Mouse (Mus musculus): ENCODE measurements around the gene Cd300lg. TPM values are rescaled to one million over a fixed set of nuclear protein-coding genes. Genes with fewer than 3 reads are reported as not detected.
A peak's percentile ranks its signal among the peaks of the same experiment; 100 is the strongest.

The Cd300lg gene
- total and polyA plus RNA-seq, 3 experiments, result not detected

- no peak overlapping the region for H3K4me3 ChIP-seq (ENCODE audit: low read depth, low read length)
- DNase-seq (ENCODE audit: low spot score), result no peak
- ATAC-seq (ENCODE audit: extremely low read depth, insufficient number of reproducible peaks, low FRiP score, poor library complexity, severe bottlenecking), result no peak
- no peak for TF ChIP-seq TAL1 (conservative IDR thresholded peaks at IDR 0.05; ENCODE audit: low read depth, low read length)
- no peak for TF ChIP-seq GATA2 (IDR thresholded peaks at IDR 0.05; ENCODE audit: borderline replicate concordance, low read depth, low read length)
- no peak for TF ChIP-seq POLR2AphosphoS5 (IDR thresholded peaks at IDR 0.05; ENCODE audit: insufficient replicate concordance, low read depth, low read length)
- no peak for TF ChIP-seq CTCF (IDR thresholded peaks at IDR 0.05; ENCODE audit: low read depth, low read length)
- TF ChIP-seq GATA1 (IDR thresholded peaks at IDR 0.05; ENCODE audit: borderline replicate concordance, low read length), result no peak
- no peaks in the 10 kb centered on the region for H3K36me3 ChIP-seq (replicated peaks)
- H3K9me3 ChIP-seq (replicated peaks), result no peaks in the 10 kb centered on the region
- peaks cover 6% of the 10 kb centered on the region for H3K4me1 ChIP-seq (ENCODE audit: insufficient read depth, low read depth, low read length)
- H3K27me3 ChIP-seq (ENCODE audit: insufficient read depth, low read length), result peaks cover 52% of the 10 kb centered on the region
Measured at GRCm38 (mm10) chr11:102039487-102040137, 1.7 kb upstream of the Cd300lg start.

- H3K9me3 ChIP-seq (replicated peaks), result no peaks in the 10 kb centered on the region
- DNase-seq (ENCODE audit: low spot score) (peak; percentile 60), ATAC-seq (ENCODE audit: extremely low read depth, insufficient number of reproducible peaks, low FRiP score, poor library complexity, severe bottlenecking) (no peak; the same call in 1 of the 2 replicates)
- peaks cover 6% of the 10 kb centered on the region for H3K4me1 ChIP-seq (ENCODE audit: insufficient read depth, low read depth, low read length)
- H3K4me3 ChIP-seq (ENCODE audit: low read depth, low read length), result no peak overlapping the region
- TF ChIP-seq GATA2 (IDR thresholded peaks at IDR 0.05; ENCODE audit: borderline replicate concordance, low read depth, low read length) (no peak), TAL1 (conservative IDR thresholded peaks at IDR 0.05; ENCODE audit: low read depth, low read length) (no peak), CTCF (IDR thresholded peaks at IDR 0.05; ENCODE audit: low read depth, low read length) (peak; percentile 85), GATA1 (IDR thresholded peaks at IDR 0.05; ENCODE audit: borderline replicate concordance, low read length) (no peak)
- H3K27me3 ChIP-seq (ENCODE audit: insufficient read depth, low read length), result peaks cover 52% of the 10 kb centered on the region
- no peaks in the 10 kb centered on the region for H3K36me3 ChIP-seq (replicated peaks)
Measured at GRCm38 (mm10) chr11:102040138-102040524, 1.2 kb upstream of the Cd300lg start.

GRCm38 (mm10) chr11:102040646-102041045, 663 bp upstream of the Cd300lg start:
- no peak for TF ChIP-seq TAL1 (conservative IDR thresholded peaks at IDR 0.05; ENCODE audit: low read depth, low read length)
- no peak for TF ChIP-seq POLR2AphosphoS5 (IDR thresholded peaks at IDR 0.05; ENCODE audit: insufficient replicate concordance, low read depth, low read length)
- TF ChIP-seq GATA1 (IDR thresholded peaks at IDR 0.05; ENCODE audit: borderline replicate concordance, low read length), result no peak
- no peak for TF ChIP-seq GATA2 (IDR thresholded peaks at IDR 0.05; ENCODE audit: borderline replicate concordance, low read depth, low read length)
- no peak for TF ChIP-seq CTCF (IDR thresholded peaks at IDR 0.05; ENCODE audit: low read depth, low read length)
- H3K36me3 ChIP-seq (replicated peaks), result no peaks in the 10 kb centered on the region
- DNase-seq (ENCODE audit: low spot score) (no peak), ATAC-seq (ENCODE audit: extremely low read depth, insufficient number of reproducible peaks, low FRiP score, poor library complexity, severe bottlenecking) (no peak)
- H3K27me3 ChIP-seq (ENCODE audit: insufficient read depth, low read length), result peaks cover 51% of the 10 kb centered on the region
- H3K9me3 ChIP-seq (replicated peaks), result no peaks in the 10 kb centered on the region
- no peak overlapping the region for H3K4me3 ChIP-seq (ENCODE audit: low read depth, low read length)
- H3K4me1 ChIP-seq (ENCODE audit: insufficient read depth, low read depth, low read length), result peaks cover 6% of the 10 kb centered on the region

GRCm38 (mm10) chr11:102042971-102043370, 1.7 kb downstream of the Cd300lg start:
- peaks cover 55% of the 10 kb centered on the region for H3K27me3 ChIP-seq (ENCODE audit: insufficient read depth, low read length)
- H3K9me3 ChIP-seq (replicated peaks), result no peaks in the 10 kb centered on the region
- H3K4me3 ChIP-seq (ENCODE audit: low read depth, low read length), result no peak overlapping the region
- no peak for TF ChIP-seq POLR2AphosphoS5 (IDR thresholded peaks at IDR 0.05; ENCODE audit: insufficient replicate concordance, low read depth, low read length)
- no peak for TF ChIP-seq GATA1 (IDR thresholded peaks at IDR 0.05; ENCODE audit: borderline replicate concordance, low read length)
- no peak for TF ChIP-seq TAL1 (conservative IDR thresholded peaks at IDR 0.05; ENCODE audit: low read depth, low read length)
- no peak for TF ChIP-seq GATA2 (IDR thresholded peaks at IDR 0.05; ENCODE audit: borderline replicate concordance, low read depth, low read length)
- no peak for DNase-seq (ENCODE audit: low spot score)
- no peaks in the 10 kb centered on the region for H3K36me3 ChIP-seq (replicated peaks)
- peaks cover 6% of the 10 kb centered on the region for H3K4me1 ChIP-seq (ENCODE audit: insufficient read depth, low read depth, low read length)
- no peak for ATAC-seq (ENCODE audit: extremely low read depth, insufficient number of reproducible peaks, low FRiP score, poor library complexity, severe bottlenecking)

GRCm38 (mm10) chr11:102043381-102043780, 2.1 kb downstream of the Cd300lg start:
- TF ChIP-seq GATA2 (IDR thresholded peaks at IDR 0.05; ENCODE audit: borderline replicate concordance, low read depth, low read length) (no peak), GATA1 (IDR thresholded peaks at IDR 0.05; ENCODE audit: borderline replicate concordance, low read length) (no peak), TAL1 (conservative IDR thresholded peaks at IDR 0.05; ENCODE audit: low read depth, low read length) (no peak), POLR2AphosphoS5 (IDR thresholded peaks at IDR 0.05; ENCODE audit: insufficient replicate concordance, low read depth, low read length) (no peak), CTCF (IDR thresholded peaks at IDR 0.05; ENCODE audit: low read depth, low read length) (no peak)
- no peaks in the 10 kb centered on the region for H3K9me3 ChIP-seq (replicated peaks)
- H3K27me3 ChIP-seq (ENCODE audit: insufficient read depth, low read length), result peaks cover 52% of the 10 kb centered on the region
- H3K4me1 ChIP-seq (ENCODE audit: insufficient read depth, low read depth, low read length), result peaks cover 6% of the 10 kb centered on the region
- H3K4me3 ChIP-seq (ENCODE audit: low read depth, low read length), result no peak overlapping the region
- no peaks in the 10 kb centered on the region for H3K36me3 ChIP-seq (replicated peaks)
- no peak for ATAC-seq (ENCODE audit: extremely low read depth, insufficient number of reproducible peaks, low FRiP score, poor library complexity, severe bottlenecking)
- DNase-seq (ENCODE audit: low spot score), result no peak

GRCm38 (mm10) chr11:102044691-102045212, 3.4 kb downstream of the Cd300lg start:
- DNase-seq (ENCODE audit: low spot score), result no peak
- no peak for TF ChIP-seq GATA2 (IDR thresholded peaks at IDR 0.05; ENCODE audit: borderline replicate concordance, low read depth, low read length)
- TF ChIP-seq CTCF (IDR thresholded peaks at IDR 0.05; ENCODE audit: low read depth, low read length), result no peak
- TF ChIP-seq GATA1 (IDR thresholded peaks at IDR 0.05; ENCODE audit: borderline replicate concordance, low read length), result no peak
- TF ChIP-seq POLR2AphosphoS5 (IDR thresholded peaks at IDR 0.05; ENCODE audit: insufficient replicate concordance, low read depth, low read length), result no peak
- no peak for TF ChIP-seq TAL1 (conservative IDR thresholded peaks at IDR 0.05; ENCODE audit: low read depth, low read length)
- Histone ChIP-seq H3K4me1 (ENCODE audit: insufficient read depth, low read depth, low read length) (peaks cover 6% of the 10 kb centered on the region), H3K27me3 (ENCODE audit: insufficient read depth, low read length) (peaks cover 47% of the 10 kb centered on the region), H3K36me3 (replicated peaks) (no peaks in the 10 kb centered on the region), H3K4me3 (ENCODE audit: low read depth, low read length) (no peak overlapping the region), H3K9me3 (replicated peaks) (no peaks in the 10 kb centered on the region)
- no peak for ATAC-seq (ENCODE audit: extremely low read depth, insufficient number of reproducible peaks, low FRiP score, poor library complexity, severe bottlenecking)

Data from G1E (cell line).